Comparison of ENCODE assay signal across 9 mouse cellular contexts in the genomic region with DNA sequence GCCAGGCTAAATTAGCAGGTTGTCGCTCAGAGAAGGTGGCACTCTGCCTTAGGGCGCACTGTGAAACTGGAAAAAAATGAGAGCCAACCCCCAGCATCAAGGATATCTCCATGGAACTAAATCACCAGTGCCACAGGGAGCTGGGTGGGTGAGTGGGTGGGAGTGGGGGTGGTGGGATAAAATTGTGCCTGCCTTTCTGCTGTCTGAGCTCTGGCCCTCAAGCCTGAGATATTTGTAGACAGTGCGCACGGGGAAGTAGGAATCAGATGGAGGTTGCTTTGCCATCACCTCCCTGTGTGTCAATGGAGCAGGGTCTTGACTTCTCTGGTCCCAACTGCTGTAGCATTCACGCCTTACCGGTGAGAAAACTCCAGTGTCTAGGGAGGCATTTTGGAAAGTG. TPM values are rescaled to one million over a fixed set of nuclear protein-coding genes. Genes with fewer than 3 reads are reported as not detected.
DNase-seq lines count a peak whose midpoint lies in the region; ATAC-seq and TF ChIP-seq lines count a peak whose summit lies in the region.
"Had no signal": no experiment of that assay in that cellular context is flagged by ENCODE, and none has a peak within 500 bp of the region (broad histone marks: within the 10 kb centered on the region; RNA-seq: fewer than 3 reads in every experiment).

No protein-coding gene starts in this region.

- peaks cover 42% of the 10 kb centered on the region for H3K27me3 ChIP-seq in heart, embryonic 15.5 days
- peaks cover 68% of the 10 kb centered on the region for H3K27me3 ChIP-seq in hindbrain, embryonic 10.5 days (ENCODE audit: insufficient read depth, poor library complexity, severe bottlenecking)
- peaks cover 5% of the 10 kb centered on the region; the same call in 1 of the 2 replicates for H3K27me3 ChIP-seq in midbrain, embryonic 15.5 days (replicated peaks)

- no peak overlapping the region for H3K9ac ChIP-seq in heart, embryonic 15.5 days
- H3K9ac ChIP-seq in midbrain, embryonic 15.5 days = peak overlapping the region; percentile 52

- peak overlapping the region; percentile 81 for H3K4me2 ChIP-seq in heart, embryonic 15.5 days
- H3K4me2 ChIP-seq in midbrain, embryonic 15.5 days = peak overlapping the region; percentile 82

- no peak for ATAC-seq in heart, embryonic 15.5 days (replicated peaks; ENCODE audit: insufficient number of reproducible peaks, insufficient read depth, low FRiP score, low read depth)
- ATAC-seq in midbrain, embryonic 15.5 days (replicated peaks) = no peak

- 58% methylated on average over 6 of the region's 6 CpGs for WGBS in heart, embryonic 15.5 days
- 47% methylated on average over 6 of the region's 6 CpGs for whole genome bisulfite sequencing in hindbrain, embryonic 10.5 days
- WGBS in midbrain, embryonic 15.5 days = 50% methylated on average over 6 of the region's 6 CpGs

- peaks cover 30% of the 10 kb centered on the region for H3K4me1 ChIP-seq in heart, embryonic 15.5 days (replicated peaks)
- peaks cover 12% of the 10 kb centered on the region for H3K4me1 ChIP-seq in cortical plate, adult 2 months (ENCODE audit: control insufficient read depth, insufficient read depth, low read length)
- peaks cover 40% of the 10 kb centered on the region for H3K4me1 ChIP-seq in hindbrain, embryonic 10.5 days (replicated peaks)
- H3K4me1 ChIP-seq in midbrain, embryonic 15.5 days = peaks cover 37% of the 10 kb centered on the region

- H3K27ac ChIP-seq in heart, embryonic 15.5 days = no peak overlapping the region
- H3K27ac ChIP-seq in cortical plate, adult 2 months (ENCODE audit: insufficient read depth, low read length) = peak overlapping the region; percentile 95
- no peak overlapping the region for H3K27ac ChIP-seq in hindbrain, embryonic 10.5 days
- H3K27ac ChIP-seq in midbrain, embryonic 15.5 days = 0 out of 2 replicates have a peak overlapping the region, but pooled peaks have one; percentile 75
- H3K27ac ChIP-seq: macrophage had no signal

- TF ChIP-seq POLR2A in cortical plate, adult 2 months (IDR thresholded peaks at IDR 0.05; ENCODE audit: extremely low read depth, insufficient read depth, low read length) = peak; percentile 59

- no peaks in the 10 kb centered on the region for H3K36me3 ChIP-seq in heart, embryonic 15.5 days
- no peaks in the 10 kb centered on the region for H3K36me3 ChIP-seq in hindbrain, embryonic 10.5 days
- no peaks in the 10 kb centered on the region for H3K36me3 ChIP-seq in midbrain, embryonic 15.5 days (replicated peaks)

- H3K4me3 ChIP-seq in heart, embryonic 15.5 days = peak overlapping the region; percentile 54
- peak overlapping the region; percentile 97 for H3K4me3 ChIP-seq in cortical plate, adult 2 months (ENCODE audit: insufficient read depth, low read length)
- H3K4me3 ChIP-seq in hindbrain, embryonic 10.5 days = peak overlapping the region; percentile 69
- peak overlapping the region; percentile 64 for H3K4me3 ChIP-seq in midbrain, embryonic 15.5 days

- no peak for TF ChIP-seq CTCF in cortical plate, adult 2 months (IDR thresholded peaks at IDR 0.05; ENCODE audit: extremely low read depth, insufficient read depth, low read length)

- H3K9me3 ChIP-seq in heart, embryonic 15.5 days (replicated peaks) = no peaks in the 10 kb centered on the region
- H3K9me3 ChIP-seq in hindbrain, embryonic 10.5 days = no peaks in the 10 kb centered on the region
- H3K9me3 ChIP-seq in midbrain, embryonic 15.5 days = no peaks in the 10 kb centered on the region

- DNase-seq in heart, adult 18-20 months = no peak
- no peak for DNase-seq in hindbrain, embryonic 10.5 days (ENCODE audit: low spot score)
- DNase-seq in yolk sac, embryonic 10.5 days (ENCODE audit: low spot score) = no peak
- DNase-seq in gastrocnemius, adult 18-20 months (ENCODE audit: low spot score) = no peak
- no peak for DNase-seq in kidney, postnatal 10 days

RNA-seq across cellular contexts. Expression of gene Cx3cl1, which starts 1.2 kb away (rescaled TPM):
- polyA plus RNA-seq in heart, embryonic 15.5 days (2015; fragmentation: Nextera tagmentation; extraction: Ambion mirVana) = 9.4 and 9.7 TPM in 2 replicates
- total RNA-seq in heart, adult 18-20 months (2021) = 1 to 10 TPM; 5.7 to 6.1 TPM
- 654 and 664 TPM in 2 replicates for polyA plus RNA-seq in cortical plate, adult 2 months (2012; rRNA removed)
- polyA plus RNA-seq in hindbrain, embryonic 10.5 days (2016; fragmentation: Nextera tagmentation; extraction: Ambion mirVana) = 12.2 and 13.3 TPM in 2 replicates
- polyA plus RNA-seq in midbrain, embryonic 15.5 days (2015; fragmentation: Nextera tagmentation; extraction: Ambion mirVana) = 34.2 and 41.3 TPM in 2 replicates
- 1 to 10 TPM in 1 of 2 experiments, under 1 TPM in 1; 0.71 to 1.5 TPM for total RNA-seq in gastrocnemius, adult 18-20 months (2021)

RNA-seq across cellular contexts. Expression of gene Ccl22, which starts 27.7 kb away (rescaled TPM):
- 0.08 TPM in 1 of 2 replicates, not detected in the other for polyA plus RNA-seq in heart, embryonic 15.5 days (2015; fragmentation: Nextera tagmentation; extraction: Ambion mirVana)
- 1 to 10 TPM in 1 of 2 experiments, not detected in 1; 1.3 TPM for total RNA-seq in heart, adult 18-20 months (2021)
- 0.33 and 0.34 TPM in 2 replicates for polyA plus RNA-seq in cortical plate, adult 2 months (2012; rRNA removed)
- not detected in 2 replicates for polyA plus RNA-seq in hindbrain, embryonic 10.5 days (2016; fragmentation: Nextera tagmentation; extraction: Ambion mirVana)
- polyA plus RNA-seq in midbrain, embryonic 15.5 days (2015; fragmentation: Nextera tagmentation; extraction: Ambion mirVana) = 0.14 TPM in 1 of 2 replicates, not detected in the other
- not detected for total RNA-seq in gastrocnemius, adult 18-20 months (2021)

RNA-seq across cellular contexts. Expression of gene Ccl17, which starts 37.2 kb away (rescaled TPM):
- polyA plus RNA-seq in heart, embryonic 15.5 days (2015; fragmentation: Nextera tagmentation; extraction: Ambion mirVana) = 0.26 TPM in 1 of 2 replicates, not detected in the other
- total RNA-seq in heart, adult 18-20 months (2021) = 1 to 10 TPM in 1 of 2 experiments, not detected in 1; 1.5 TPM
- 4.4 TPM in 2 replicates for polyA plus RNA-seq in cortical plate, adult 2 months (2012; rRNA removed)
- not detected in 2 replicates for polyA plus RNA-seq in hindbrain, embryonic 10.5 days (2016; fragmentation: Nextera tagmentation; extraction: Ambion mirVana)
- 0.50 and 0.74 TPM in 2 replicates for polyA plus RNA-seq in midbrain, embryonic 15.5 days (2015; fragmentation: Nextera tagmentation; extraction: Ambion mirVana)
- not detected for total RNA-seq in gastrocnemius, adult 18-20 months (2021)
- polyA plus RNA-seq: macrophage had no signal

Comparison
In these comparisons a context has a peak if more than half of its experiments do, and no peak if none do; other contexts are left out.
1. H3K27ac ChIP-seq: peak in cortical plate, adult 2 months (single experiment) and midbrain, embryonic 15.5 days (single experiment); none in heart, embryonic 15.5 days (single experiment) and hindbrain, embryonic 10.5 days (single experiment).
2. RNA of gene Cx3cl1, which starts 1.2 kb away (polyA plus RNA-seq): 654 to 664 TPM in cortical plate, adult 2 months; 34.2 to 41.3 TPM in midbrain, embryonic 15.5 days, 12.2 to 13.3 TPM in hindbrain, embryonic 10.5 days and 9.4 to 9.7 TPM in heart, embryonic 15.5 days; every median in the first group is over 10 times any median in the second.
3. Peak in every context shown above with its lines, with median percentiles within 50 percentile points of each other: H3K4me3 ChIP-seq.